Mouse (Mus musculus) cerebellum, adult 11 months (tissue): ENCODE data around the gene 4930404H24Rik.

Experiments used
- DNase-seq: peaks from one replicate; pipeline ENCODE4 v3.0.0; 2022

Gene 4930404H24Rik

DNA sequence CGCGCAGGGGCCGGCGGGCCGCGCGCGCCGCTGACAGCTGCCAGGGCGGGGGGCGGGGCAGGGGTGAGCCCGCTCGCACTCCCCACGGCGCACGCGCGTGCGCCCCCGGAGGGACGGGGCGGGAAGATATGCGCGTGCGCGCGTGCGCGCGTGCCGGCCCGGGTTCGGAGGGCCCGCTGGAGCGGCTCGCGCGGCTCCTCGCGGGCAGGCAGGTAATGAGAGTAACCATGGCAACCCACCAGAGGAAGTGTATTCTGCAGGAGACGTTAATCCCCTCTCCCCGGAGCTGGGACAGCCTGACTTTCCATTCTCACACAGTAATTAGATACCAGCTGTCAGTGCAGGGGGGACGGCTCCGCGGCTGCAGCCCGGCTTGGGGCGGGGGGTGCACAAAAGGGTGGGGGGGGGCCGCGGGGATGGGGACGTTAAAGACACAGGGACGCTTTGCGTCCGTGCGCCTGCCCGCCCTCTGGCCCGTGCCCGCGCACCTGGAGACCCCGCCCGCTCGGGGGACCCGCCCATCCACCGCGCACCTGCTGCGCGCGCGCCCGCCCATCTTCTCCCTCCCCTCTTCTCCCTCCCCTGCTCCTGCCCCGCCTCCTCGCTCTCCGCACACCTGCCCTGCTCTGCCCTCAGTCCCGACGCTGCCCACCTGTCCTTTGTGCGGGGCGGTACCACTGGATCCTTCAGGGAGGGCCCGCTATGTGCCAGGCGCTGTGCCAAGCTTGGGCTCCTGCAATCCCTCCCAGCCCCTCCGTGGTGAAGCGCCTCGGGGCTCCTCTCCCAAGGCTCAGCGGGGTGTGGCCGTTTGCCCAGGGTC lies at the start of gene 4930404H24Rik:
Gene 4930404H24Rik, plus strand, starts transcription at position 218 of the 820 bp plus-strand sequence.
- DNase-seq = peak; percentile 82

DNA sequence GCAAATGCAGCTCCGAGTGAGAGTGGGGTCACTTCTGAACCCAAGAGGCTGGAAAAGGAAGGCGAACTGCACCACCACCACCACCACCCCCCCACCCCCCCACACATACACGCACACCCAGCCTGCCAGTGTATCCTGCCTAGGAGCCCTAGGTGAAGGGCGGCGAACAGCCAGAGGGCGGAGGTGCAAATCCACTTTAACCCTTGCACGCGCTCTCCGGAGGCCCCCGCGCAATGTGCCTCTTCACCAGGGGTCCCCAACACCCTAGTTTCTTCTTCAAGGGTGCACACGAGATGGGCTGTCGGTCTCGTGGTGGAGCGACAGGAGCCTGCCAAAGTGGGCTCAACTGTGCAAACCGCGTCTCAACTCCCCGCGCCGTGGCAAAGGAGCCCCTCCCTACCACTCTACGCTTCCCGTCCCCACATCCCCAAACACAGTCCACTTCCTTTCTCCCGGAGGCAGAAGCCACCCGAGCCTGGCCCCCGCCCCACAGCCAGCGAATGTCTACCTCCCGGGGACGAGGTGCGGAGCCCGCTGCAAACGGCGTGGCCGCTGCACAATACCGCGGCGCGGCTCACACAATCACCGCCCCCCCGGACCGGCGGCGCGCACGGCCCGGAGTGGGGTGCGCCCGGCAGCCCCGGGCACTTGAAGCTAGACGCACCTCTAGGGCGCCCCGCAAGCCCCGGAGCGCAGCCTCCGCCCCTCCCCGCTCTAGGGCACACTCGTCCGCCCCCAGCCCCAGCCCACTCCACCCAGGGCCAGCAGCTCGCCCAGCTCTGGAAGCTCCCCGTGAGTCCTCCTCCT lies 49.0 kb upstream of the 4930404H24Rik start:
- DNase-seq = no peak

DNA sequence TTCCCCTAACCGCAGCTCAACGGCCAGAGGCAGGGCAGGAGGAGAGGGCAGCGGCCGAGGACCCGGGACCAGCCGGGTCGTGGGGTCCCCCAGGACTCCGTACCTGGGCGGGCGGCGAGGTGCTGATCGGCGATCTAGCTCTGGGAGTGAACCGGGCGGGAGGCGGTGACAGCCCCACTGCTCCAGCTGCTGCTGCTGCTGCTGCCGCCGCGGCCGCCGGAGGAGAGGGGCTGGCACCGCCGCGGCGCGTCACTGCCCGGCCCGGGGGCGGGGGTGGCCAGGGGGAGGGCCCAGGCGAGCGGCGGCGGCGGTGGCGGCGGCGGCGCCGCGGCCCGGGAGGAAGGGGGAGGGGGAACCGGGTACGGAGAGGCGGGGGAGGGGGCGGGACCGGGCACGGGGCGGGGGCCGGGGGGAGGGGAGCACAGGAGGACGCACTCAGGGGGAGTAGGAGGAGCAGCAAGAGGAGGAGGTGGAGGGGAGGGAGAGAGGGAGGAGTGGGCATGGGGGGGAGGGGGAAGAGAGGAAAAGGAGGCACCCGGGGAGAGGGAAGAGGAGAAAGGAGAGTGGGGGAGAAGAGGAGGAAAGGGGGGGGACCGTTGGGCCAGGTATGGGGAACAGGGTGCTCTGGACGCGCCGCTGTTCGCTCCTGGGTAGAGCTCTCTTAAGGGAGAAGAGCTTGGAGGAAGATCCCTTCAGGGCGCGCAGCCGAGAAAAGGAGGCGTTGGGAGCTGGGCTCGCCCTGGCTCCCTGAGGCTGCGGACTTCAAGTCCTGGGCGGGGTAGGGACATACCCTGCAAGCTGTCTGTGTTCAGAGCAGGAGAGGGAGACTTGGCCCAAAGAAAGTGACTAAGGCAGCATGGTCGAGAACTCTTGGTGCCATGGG lies 48.1 kb upstream of the 4930404H24Rik start:
- DNase-seq = peak; percentile 25

DNA sequence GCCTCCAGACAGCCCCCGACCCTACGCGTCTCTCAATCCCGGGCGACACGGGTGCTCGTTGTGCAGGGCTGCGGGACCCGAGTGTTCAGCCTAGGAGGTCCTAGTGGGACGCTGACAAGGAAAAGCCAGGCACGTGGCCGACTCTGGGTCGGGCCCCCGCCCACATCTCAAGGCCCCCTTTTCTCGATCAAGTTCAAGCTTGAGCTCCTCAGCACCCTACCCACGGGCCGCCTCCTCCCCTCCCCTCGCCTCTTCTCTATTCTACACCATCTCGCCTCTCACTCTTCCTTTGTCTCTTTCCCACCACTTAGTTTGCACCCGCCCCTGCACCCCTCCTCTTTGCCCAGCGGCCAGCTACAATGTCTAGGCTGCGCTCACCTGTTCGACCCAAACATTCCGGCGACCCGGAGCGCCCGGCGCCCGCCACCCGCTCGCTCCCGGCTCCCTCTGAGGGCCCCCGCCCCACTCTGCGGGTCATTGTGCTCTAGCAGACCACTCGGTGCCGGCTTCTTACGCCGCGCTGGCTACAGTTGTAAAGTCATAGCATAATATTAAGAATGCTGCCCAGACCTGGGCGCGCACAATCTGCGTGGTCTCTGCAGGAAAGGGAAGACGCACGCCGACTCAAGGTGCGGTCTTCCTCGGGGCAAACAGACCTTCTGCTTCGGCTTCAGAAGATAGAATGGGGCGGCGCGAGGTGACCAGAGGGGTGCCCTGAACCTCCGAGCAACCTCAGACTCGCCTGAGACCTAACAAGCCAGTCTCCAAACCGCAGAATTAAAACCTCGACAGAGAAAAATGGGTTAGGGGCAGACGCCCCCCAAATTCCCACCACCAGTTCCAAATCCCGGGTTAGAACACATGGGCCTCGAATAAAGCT lies 47.2 kb upstream of the 4930404H24Rik start:
- no peak for DNase-seq

DNA sequence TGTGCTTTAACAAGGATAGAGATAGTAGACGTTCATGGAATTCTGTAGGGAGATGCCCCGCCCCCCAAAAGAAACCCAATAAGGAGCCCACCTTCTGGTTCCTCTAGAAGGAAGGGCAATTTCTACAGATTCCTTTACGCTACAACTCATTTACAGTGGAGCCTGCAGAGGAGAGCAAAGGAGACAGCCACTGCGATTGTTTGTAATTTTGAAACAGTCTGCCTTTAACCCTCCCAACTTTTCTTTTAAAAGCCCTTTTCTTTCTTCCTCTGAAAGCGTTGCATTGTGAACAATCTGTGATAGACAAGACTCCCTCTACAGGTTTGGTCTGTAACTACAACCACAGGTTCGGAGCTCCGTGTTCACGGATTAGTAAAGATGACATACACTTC lies 46.6 kb upstream of the 4930404H24Rik start:
- peak; percentile 38 for DNase-seq

DNA sequence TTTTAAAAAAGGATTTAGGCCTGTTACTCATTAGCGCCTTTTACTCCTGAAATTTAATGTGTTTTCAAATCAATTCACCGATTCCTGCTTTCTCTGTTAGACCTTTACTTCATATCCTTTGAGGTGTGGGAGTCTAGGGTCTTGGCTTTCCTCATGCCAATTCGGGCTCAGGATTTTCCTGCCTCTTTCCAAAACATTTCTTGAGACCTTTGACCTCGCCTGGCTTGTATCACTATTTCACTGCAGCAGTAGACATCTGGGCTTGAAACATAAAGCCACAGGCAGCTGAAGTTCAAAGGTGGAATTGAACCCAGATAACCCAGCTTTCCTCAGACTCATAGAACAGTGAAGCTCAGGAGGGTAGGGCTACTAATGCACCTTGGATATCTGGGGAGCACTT lies 46.1 kb upstream of the 4930404H24Rik start:
- no peak for DNase-seq

DNA sequence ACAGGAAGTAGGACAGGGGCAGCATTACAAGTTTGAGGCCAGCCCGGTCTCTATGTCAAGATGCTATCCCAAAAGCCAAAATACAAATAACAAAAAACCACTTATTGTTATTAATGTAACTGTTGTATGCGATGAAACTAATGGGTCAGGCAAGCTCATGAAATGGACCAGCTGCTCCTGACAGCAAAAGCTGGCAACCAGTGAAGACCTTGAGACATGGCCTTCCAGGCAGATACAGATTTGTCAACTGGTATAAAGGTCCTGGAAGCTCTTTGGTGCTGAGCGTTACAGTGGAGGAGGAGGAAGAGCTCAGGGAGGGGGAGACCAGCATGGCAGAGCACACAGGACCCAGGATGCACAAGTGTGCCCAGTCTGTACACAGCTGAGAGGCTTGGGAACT lies 44.9 kb upstream of the 4930404H24Rik start:
- no peak for DNase-seq

DNA sequence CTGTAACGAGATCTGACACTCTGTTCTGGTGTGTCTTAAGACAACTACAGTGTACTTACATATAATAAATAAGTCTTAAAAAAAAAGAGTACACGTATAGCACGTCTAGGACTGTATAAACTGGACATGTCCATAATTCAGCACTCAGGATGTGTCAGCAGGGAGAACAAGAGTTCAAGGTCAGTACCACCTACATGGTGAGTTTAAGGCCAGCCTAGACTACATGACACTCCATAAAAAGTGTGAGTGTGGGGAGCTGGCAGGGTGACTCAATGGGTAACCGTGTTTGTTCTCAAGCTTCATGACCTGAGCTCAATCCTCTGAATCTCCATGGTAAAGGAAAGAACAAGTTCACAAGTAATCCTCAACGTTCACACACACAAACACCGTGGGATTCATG lies 44.1 kb upstream of the 4930404H24Rik start:
- no peak for DNase-seq

DNA sequence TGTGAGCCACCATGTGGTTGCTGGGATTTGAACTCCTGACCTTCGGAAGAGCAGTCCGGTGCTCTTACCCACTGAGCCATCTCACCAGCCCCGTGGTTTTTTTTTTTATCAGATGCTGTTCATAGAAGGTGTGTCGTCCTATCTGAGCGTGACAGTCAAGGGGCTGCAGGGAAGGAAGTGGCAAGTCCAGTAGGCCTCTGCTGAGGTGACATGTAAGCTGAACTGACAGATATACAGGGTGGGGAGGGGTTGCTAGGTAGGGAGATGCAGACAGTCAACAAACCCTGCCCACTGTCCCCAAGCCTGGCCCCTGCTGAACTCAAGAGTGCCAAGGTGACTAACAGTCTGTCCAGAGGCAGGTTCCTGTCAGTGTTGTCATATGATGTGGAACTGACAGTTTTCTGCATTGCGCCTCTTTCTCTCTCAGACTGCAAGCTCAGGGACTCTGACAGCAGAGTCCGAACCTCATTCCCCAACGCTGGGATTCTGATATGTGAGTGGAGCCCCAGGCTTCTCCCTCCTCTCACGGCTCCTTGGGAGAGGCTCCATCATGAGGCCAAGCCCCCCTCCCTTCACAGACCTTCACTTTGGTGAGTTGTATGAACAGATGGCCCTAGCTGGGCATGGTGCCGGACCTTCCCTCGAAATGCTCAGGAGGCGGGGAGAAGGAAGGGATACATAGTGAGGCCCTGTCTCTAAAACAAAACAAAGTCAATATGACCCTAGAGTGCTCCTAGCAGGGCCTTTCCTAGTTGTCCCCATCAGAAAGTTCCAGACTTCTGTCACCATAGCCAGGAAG lies 38.4 kb upstream of the 4930404H24Rik start:
- peak; percentile 71 for DNase-seq

DNA sequence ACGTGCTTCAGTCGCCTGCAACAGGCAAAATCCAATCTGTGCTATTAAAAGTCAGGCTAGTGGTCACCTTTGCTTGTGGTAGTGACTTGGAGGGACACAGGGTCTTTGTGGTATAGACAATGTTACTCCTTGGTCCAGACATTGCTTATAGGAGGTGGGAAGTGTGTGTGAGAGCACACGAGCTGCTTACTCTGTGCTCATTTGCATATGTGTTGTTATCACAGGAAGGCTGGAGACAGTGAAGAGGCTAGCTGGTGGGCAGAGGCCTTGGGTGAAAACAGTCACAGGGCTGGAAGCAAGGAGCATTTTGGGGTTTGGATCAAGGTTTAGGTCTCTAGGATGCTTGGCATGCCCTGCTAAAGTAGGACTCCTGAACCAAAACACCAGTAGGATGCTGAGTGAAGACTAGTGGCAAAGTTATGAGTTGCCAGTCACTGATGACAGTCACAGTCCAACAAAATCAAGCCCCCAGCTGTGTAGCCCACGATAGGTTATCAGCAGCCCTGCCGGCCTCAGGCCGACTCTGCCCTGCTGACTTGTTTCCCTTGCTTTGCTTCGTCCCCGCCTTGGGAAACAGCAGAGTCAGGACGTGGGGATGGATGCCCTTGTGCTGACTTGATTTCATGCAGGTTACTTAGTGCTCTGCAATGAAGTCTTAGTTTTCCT lies 37.6 kb upstream of the 4930404H24Rik start:
- DNase-seq = no peak

DNA sequence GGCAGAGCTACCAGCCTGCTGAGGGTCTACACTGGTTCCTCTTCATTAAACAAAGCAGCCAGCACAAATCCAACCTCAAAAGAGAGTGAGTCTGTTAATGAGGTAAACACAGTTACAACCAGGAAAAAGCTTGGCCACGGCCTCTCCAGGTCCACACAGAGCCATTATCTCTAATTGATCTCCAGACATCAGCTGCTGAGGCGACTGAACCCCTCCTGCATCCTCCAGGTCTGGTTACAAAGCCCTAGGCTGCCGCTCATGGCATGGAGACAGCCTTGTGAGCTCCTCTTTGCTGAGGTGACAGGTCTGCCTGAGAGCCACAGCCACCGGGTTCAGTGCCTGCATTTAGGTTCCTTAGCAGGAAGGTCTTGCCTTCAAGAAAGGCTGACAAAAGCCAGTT lies 35.1 kb upstream of the 4930404H24Rik start:
- DNase-seq = no peak

DNA sequence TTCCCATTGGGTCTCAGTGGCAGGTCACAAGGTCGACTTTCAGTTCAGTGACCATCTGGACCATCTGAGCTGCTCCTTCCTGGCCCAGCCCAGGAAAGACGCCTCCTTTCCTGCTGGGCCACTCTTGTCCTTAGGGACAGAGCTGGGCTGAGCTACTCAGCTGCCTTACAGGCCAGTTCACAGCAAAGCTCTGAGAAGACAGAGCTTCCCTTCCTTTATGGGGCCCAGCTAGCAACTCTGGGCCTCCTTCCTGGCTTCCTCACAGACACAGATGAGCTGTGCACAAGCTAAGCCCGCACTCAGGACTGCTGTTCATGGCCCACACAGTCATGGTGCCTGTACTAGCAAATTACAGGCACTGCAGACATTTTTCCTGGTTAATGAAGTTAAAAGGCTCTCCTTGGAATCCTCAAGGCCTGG lies 34.6 kb upstream of the 4930404H24Rik start:
- no peak for DNase-seq

DNA sequence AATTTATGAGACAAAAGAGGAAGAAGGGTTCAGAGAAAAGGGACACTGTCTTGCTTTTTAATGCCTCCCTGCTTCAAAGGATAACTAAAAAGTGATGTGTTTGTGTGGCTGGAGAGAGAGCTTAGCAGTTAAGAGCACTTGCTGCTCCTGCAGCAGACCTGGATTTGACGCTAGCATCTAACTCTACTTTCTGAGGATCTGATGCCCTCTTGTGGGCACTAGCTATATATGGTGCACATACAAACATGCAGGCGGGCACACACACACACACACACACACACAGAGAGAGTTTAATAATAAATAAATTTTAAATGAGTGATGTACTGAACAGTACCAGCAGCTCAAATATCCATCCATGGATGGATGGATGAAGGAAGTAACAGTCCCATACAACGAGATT lies 29.3 kb upstream of the 4930404H24Rik start:
- DNase-seq = no peak

DNA sequence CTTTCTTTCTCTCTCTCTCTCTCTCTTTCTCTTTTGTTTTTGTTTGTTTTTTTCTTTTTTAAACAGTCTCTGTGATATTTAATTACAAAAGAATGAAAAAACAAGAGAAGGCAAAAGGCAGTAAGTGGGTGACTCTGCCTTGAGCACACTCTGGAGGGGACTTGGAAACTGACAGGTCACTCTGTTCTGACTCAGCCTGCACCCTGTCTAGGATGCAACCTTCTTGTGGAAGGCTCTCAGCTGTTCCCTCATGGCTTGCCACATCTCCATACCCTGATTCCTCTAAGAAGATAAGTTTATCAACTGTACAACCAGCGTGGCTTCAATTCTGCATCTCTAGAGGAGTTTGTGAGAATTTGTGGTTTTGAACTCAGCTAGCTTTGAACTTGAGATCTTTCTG lies 25.2 kb upstream of the 4930404H24Rik start:
- DNase-seq = no peak

DNA sequence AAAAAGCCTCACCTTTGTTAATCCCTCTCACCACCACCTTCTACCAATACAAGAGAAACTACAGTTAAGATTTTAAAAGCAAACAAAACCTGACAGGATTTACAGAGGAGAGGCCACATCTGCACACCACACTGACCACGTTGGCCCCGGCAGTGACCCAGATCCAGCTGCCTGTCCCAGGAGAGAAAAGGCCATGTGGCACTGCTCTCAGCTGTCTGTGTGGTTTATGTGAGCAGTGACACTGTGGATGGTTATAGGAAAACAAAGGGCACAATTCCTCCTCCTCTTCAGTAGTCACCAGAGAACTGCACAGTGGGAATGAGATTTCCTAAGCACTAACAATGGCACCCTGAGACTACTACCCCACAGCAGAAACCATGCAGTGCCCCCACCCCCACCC lies 23.3 kb upstream of the 4930404H24Rik start:
- no peak for DNase-seq

DNA sequence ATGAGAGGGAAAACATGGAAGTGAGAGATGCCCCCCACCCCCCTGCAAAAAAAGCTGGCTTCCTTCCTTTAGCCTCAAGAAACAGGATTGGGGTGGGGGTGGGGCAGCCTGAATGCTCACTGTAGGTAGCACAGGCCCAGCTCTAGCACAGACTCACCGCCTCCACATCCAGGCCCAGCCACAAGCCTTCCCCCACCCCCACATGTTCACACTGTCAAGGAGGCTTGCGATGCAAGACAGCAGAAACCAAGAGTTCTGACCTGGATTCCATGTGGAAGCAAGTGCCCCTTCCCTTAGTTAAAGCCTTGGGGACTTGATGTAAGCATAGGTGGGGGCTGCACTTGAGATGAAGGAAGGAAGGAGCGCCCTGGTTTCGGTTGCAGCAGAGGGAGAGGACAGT lies 22.8 kb upstream of the 4930404H24Rik start:
- DNase-seq = no peak

DNA sequence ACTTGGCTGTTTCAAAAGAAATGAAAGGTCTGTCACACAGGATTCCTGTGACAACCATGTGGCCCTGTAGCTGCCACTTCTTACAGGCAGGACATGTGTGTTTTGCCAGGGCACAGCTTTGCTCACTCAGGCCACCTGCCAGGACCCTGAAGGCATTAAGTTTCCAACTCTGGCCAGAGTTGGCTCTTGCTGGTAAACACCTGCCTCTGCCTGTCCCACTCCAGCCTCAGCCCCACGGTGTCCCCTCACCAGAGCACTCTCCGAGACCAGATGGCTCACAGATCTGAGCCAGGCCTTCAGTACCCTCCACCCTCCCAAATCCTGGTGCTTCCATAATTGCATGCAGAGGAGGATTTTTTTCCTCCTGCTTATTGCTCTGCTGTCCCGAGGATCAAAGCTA lies 21.6 kb upstream of the 4930404H24Rik start:
- DNase-seq = no peak

DNA sequence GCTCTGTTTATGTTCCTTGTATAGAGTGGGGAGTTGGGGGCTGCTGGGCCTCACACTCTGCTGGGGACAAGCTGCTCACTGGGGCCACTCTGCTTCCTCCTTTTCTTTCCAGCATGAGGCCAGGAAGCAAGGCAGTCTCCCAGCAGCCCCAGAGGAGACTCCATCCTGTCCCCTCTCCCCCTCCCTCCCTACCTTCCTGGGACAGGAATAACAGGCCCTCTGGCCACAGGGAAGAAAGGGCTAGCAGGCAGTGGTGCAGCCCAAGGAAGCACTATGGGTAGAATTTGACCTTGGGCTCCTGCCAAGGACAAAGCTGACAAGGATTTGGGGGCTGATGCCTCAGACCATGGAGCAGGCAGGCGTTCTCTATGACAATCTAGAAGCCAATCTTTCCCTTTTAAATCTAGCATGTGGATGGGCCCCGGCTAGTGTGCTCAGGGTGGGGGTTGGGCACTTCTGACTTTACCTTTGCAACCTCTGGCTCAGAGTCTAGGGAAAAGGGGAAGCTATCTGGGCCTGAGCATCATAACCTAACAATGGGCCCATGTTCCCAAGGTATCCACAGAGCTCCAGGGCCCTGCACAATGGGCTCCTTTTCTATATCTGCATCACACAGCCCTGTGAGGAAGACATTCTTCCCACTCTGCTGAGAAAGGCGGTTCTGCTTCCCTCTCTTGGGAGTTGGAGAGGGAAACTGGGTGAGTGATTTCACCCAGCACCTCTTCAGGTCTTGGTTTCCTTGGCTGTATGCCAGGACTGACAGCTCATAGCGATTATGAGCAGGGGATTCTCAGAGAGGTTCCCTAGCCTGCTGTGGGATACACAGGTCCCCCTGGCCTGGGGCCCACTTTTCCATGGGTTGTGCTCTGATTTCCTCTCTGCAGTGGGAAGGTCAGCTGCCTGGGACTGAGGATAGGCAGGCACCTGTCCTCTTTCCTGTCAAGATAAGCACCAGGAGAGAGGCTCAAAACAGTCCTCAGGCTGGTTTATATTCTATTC lies 17.2 kb upstream of the 4930404H24Rik start:
- DNase-seq = no peak

DNA sequence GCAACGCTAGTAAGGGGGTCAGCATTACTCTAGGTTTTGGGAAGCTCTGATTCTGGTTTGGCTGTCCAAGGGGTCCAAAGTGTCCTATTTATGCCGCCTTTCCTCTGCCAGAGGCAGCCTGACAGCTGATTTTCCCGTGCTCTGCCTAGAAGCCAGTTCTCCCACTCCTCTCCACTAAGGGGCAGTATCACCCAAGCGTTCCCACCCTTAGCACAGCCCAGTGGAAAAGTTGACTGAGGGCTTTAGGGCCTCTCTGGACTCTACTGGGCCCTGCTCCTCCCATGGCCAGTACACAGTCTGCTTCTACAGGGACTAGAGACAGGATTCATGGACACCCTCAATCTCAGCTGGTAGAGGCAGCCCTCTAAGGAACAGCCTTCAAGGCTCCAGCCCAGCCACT lies 14.0 kb upstream of the 4930404H24Rik start:
- DNase-seq = peak; percentile 71
